Mouse (Mus musculus) B cell, adult (primary cell): Measurements from ENCODE around the gene Gfra4. TPM values are rescaled to one million over a fixed set of nuclear protein-coding genes. Genes with fewer than 3 reads are reported as not detected.

Experiments used
- total RNA-seq: library from RNA; stranded (reverse); gene quantifications from 4 replicates; pipeline ENCODE4 v1.2.4, GENCODE M21; 2023; ENCODE audit not compliant: inconsistent age

Gfra4 gene
- not detected in 4 replicates for total RNA-seq

GRCm38 (mm10) chr2:131042988-131043387, at the start of gene Gfra4:
Gfra4 (minus strand) TSS chr2:131043088.

GRCm38 (mm10) chr2:131086667-131087390, 43.9 kb upstream of the Gfra4 start, which contains the start of gene Siglec1:
Siglec1 (minus strand) TSS chr2:131086765.

DNA sequence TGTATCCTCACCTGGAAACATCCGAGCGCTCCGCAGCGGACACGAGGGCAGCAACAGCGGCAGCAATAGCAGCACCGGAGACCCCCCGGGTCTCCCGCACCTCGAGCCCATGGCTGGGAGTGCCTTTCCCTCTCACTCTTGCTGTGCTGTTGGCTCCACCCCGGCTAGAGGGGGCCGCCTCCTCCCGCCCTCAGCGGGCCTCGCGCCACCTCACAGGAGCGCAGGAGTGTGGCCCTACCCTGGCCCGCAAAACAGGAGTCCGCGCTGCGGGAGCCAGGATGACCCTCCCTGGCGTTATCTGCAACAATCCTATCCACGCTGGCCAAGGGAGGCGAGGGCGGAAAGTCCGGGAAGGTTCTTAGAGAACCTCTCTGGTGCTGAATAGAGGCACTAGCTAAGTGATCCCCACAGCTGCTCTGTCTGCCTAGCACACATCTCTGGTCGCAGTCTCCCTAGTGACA, 20.5 kb upstream of the Gfra4 start, which contains the start of gene Adam33:
Gene Adam33, minus strand, starts transcription at position 411 of the 461 bp plus-strand sequence.

Other genes with a start within 250 kb of the Gfra4 start
- gene 4930402H24Rik, start 136.7 kb downstream of the Gfra4 start, total RNA-seq = 14.1 to 18.9 TPM (median 15.8 TPM) in 4 replicates
- gene Atrn, start 136.6 kb downstream of the Gfra4 start, total RNA-seq = 15.0 to 17.8 TPM (median 16.3 TPM) in 4 replicates
- not detected in 4 replicates for gene Adam33, start 20.7 kb upstream of the Gfra4 start, total RNA-seq
- gene Siglec1, start 43.7 kb upstream of the Gfra4 start, total RNA-seq = 0.15 to 0.36 TPM (median 0.16 TPM) in 3 of 4 replicates, not detected in the other
- gene Hspa12b, start 84.2 kb upstream of the Gfra4 start, total RNA-seq = not detected in 4 replicates
- not detected in 4 replicates for gene Gm11037, start 90.4 kb upstream of the Gfra4 start, total RNA-seq
- gene 1700037H04Rik, start 117.0 kb upstream of the Gfra4 start, total RNA-seq = 18.1 to 21.6 TPM (median 18.9 TPM) in 4 replicates
- 24.0 to 27.5 TPM (median 24.7 TPM) in 4 replicates for gene Cenpb, start 137.0 kb upstream of the Gfra4 start, total RNA-seq
- 66.8 to 78.1 TPM (median 71.4 TPM) in 4 replicates for gene Cdc25b, start 143.9 kb upstream of the Gfra4 start, total RNA-seq
- 1.1 to 2.5 TPM (median 1.9 TPM) in 4 replicates for gene Spef1, start 144.2 kb upstream of the Gfra4 start, total RNA-seq
- gene Ap5s1, start 164.0 kb upstream of the Gfra4 start, total RNA-seq = 7.9 to 13.7 TPM (median 12.6 TPM) in 4 replicates
- 21.1 to 30.6 TPM (median 27.0 TPM) in 4 replicates for gene Mavs, start 191.0 kb upstream of the Gfra4 start, total RNA-seq
- gene Pank2, start 219.4 kb upstream of the Gfra4 start, total RNA-seq = 53.0 to 61.6 TPM (median 55.0 TPM) in 4 replicates